Mouse (Mus musculus) limb, embryonic 13.5 days (tissue): Measurements from ENCODE around the gene Zfp207. TPM values are rescaled to one million over a fixed set of nuclear protein-coding genes. Genes with fewer than 3 reads are reported as not detected.
"Not testable (repeated sequence)": the region's sequence is repeated elsewhere in the genome, so short reads cannot be mapped to it uniquely, and the experiment has no call there.

Experiments used
- ATAC-seq: fragments of 200-750 bp; cut with Nextera tagmentation; 2 replicates; pipeline ENCODE4 v1.8.0; 2017; ENCODE audit warnings: low read depth, moderate number of reproducible peaks, moderate TSS enrichment; ENCODE audit not compliant: low FRiP score
- H3K27ac ChIP-seq: fragments of 300-500 bp; sonication (generic); 2 replicates; pipeline ENCODE4 v1.5.1; 2015; ENCODE audit warnings: inconsistent platforms, mild to moderate bottlenecking, moderate library complexity
- H3K27me3 ChIP-seq: fragments of 300-500 bp; sonication (generic); 2 replicates; pipeline ENCODE4 v1.6.1; 2015; ENCODE audit warnings: mild to moderate bottlenecking, inconsistent platforms
- H3K36me3 ChIP-seq: fragments of 300-500 bp; sonication (generic); 2 replicates; pipeline ENCODE4 v1.6.1; 2015; ENCODE audit warnings: inconsistent platforms, mild to moderate bottlenecking, moderate library complexity
- H3K4me1 ChIP-seq: fragments of 300-500 bp; sonication (generic); 2 replicates; pipeline ENCODE4 v1.6.1; 2015; ENCODE audit warnings: inconsistent platforms
- H3K4me2 ChIP-seq: fragments of 300-500 bp; sonication (generic); replicated peaks from 2 replicates; pipeline ENCODE4 v1.6.1; 2015; ENCODE audit warnings: inconsistent platforms, mild to moderate bottlenecking, moderate library complexity
- H3K4me3 ChIP-seq: fragments of 300-500 bp; sonication (generic); 2 replicates; pipeline ENCODE4 v1.5.1; 2015; ENCODE audit warnings: moderate library complexity, mild to moderate bottlenecking, inconsistent platforms
- H3K9ac ChIP-seq: fragments of 300-500 bp; sonication (generic); 2 replicates; pipeline ENCODE4 v1.6.1; 2015; ENCODE audit warnings: mild to moderate bottlenecking, inconsistent platforms
- H3K9me3 ChIP-seq: fragments of 300-500 bp; sonication (generic); 2 replicates; pipeline ENCODE4 v1.6.1; 2016; ENCODE audit warnings: inconsistent platforms
- WGBS: fragments of 180-500 bp; shearing (Covaris S2); methylation state at CpG from one replicate; pipeline ENCODE4 v1.1.7; 2015; 5-methylcytosine and 5-hydroxymethylcytosine counted together
- polyA plus RNA-seq: library from polyadenylated mRNA; unstranded; fragments of >200 nt; fragmentation: Nextera tagmentation; extraction: Ambion mirVana; gene quantifications from 2 replicates; pipeline ENCODE4 v1.2.1, GENCODE M21; 2015

Gene Zfp207
- polyA plus RNA-seq: 253 and 263 TPM in 2 replicates

DNA sequence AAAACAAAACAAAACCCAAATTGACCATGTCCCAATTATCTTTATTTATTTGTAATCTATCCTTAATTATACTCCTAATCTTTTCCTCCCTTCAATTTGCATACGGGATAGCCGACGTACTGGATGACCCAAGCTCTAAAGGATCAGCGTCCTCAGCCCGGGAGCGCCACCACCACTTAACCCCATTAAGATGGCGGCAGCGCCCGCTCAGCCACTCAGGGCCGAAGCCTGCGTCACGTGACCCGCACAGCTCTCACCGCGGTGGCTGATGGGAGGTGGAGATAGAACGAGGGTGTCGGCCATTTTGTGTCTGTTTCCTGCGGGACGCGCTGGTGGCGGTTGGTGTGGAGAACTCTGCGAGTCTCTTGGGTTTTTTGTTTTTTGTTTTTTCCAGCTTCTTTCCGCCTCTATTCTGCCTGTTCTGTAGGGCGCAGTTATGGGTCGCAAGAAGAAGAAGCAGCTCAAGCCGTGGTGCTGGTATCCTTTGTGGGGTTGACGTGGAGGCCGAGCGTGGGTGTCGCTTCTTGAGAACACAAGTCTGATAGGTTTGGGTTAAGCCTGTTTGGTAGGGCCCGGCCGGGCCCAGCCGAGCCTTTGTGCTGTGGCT is at the start of gene Zfp207:
Zfp207 (plus strand) TSS at position 261 of the 607 bp plus-strand sequence.
- peak; percentile 94 for ATAC-seq
- H3K27me3 ChIP-seq: no peaks in the 10 kb centered on the region
- H3K9me3 ChIP-seq: no peaks in the 10 kb centered on the region
- peak within 1 kb of the TSS; percentile 92 for H3K4me2 ChIP-seq
- WGBS: under 1% methylated on average over 33 of the region's 33 CpGs
- peak within 1 kb of the TSS; percentile 98 for H3K9ac ChIP-seq
- peak within 1 kb of the TSS; percentile 93 for H3K4me3 ChIP-seq
- peak within 1 kb of the TSS; percentile 91 for H3K27ac ChIP-seq
- peaks cover 19% of the 10 kb centered on the region for H3K36me3 ChIP-seq
- peaks cover 29% of the 10 kb centered on the region for H3K4me1 ChIP-seq

GRCm38 (mm10) chr11:80335609-80336350 is 47.3 kb upstream of the Zfp207 start:
- Histone ChIP-seq H3K4me3 (no peak overlapping the region), H3K9me3 (no peaks in the 10 kb centered on the region), H3K36me3 (no peaks in the 10 kb centered on the region), H3K4me2 (no peak overlapping the region), H3K27me3 (peaks cover 10% of the 10 kb centered on the region; the same call in 1 of the 2 replicates), H3K9ac (no peak overlapping the region), H3K4me1 (no peaks in the 10 kb centered on the region), H3K27ac (no peak overlapping the region)
- WGBS: 2% methylated on average over 7 of the region's 7 CpGs
- ATAC-seq: no peak

DNA sequence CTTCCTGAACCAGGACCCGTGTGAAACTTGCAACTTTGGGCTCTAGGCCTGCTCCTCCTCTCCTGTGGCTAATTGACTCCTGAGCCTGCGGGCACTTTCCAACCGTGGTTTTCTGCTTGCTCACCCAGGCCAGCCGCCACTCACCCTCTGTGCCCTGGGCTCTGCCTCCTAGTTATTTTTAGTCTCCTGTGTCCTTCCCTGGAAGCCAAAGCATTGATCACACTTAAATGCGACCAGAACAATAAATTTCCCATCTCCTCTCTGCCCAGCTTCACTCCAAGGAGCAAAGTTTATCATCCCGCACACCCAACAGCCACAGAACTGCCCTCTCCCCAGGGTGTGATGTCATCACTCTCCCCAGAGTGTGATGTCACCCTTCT is 46.7 kb upstream of the Zfp207 start:
- Histone ChIP-seq H3K36me3 (no peaks in the 10 kb centered on the region), H3K4me2 (no peak overlapping the region), H3K4me3 (no peak overlapping the region), H3K27me3 (peaks cover 10% of the 10 kb centered on the region; the same call in 1 of the 2 replicates), H3K4me1 (no peaks in the 10 kb centered on the region), H3K9ac (no peak overlapping the region), H3K9me3 (no peaks in the 10 kb centered on the region), H3K27ac (no peak overlapping the region)
- 14% methylated on average over 6 of the region's 6 CpGs for WGBS
- no peak for ATAC-seq

- H3K9me3 ChIP-seq: no peaks in the 10 kb centered on the region
- no peaks in the 10 kb centered on the region for H3K36me3 ChIP-seq
- no peak overlapping the region for H3K4me3 ChIP-seq
- peaks cover 8% of the 10 kb centered on the region for H3K4me1 ChIP-seq
- 11% methylated on average over 2 of the region's 2 CpGs for WGBS
- H3K4me2 ChIP-seq: no peak overlapping the region
- H3K27me3 ChIP-seq: no peaks in the 10 kb centered on the region
- no peak overlapping the region for H3K27ac ChIP-seq
- no peak overlapping the region for H3K9ac ChIP-seq
- no peak for ATAC-seq
These were observed 40.6 kb upstream of the Zfp207 start for GRCm38 (mm10) chr11:80342482-80342881.

GRCm38 (mm10) chr11:80351832-80352430 is 31.1 kb upstream of the Zfp207 start:
- 69% methylated on average over 5 of the region's 5 CpGs for WGBS
- no peak overlapping the region for H3K9ac ChIP-seq
- no peaks in the 10 kb centered on the region for H3K36me3 ChIP-seq
- H3K4me3 ChIP-seq: no peak overlapping the region
- no peak overlapping the region for H3K27ac ChIP-seq
- H3K4me1 ChIP-seq: no peaks in the 10 kb centered on the region
- no peak for ATAC-seq
- no peak overlapping the region for H3K4me2 ChIP-seq
- no peaks in the 10 kb centered on the region for H3K27me3 ChIP-seq
- H3K9me3 ChIP-seq: no peaks in the 10 kb centered on the region

GRCm38 (mm10) chr11:80354832-80355231 is 28.2 kb upstream of the Zfp207 start:
- WGBS: 35% methylated on average over 4 of the region's 4 CpGs
- H3K27ac ChIP-seq: no peak overlapping the region
- no peak for ATAC-seq
- no peak overlapping the region for H3K4me2 ChIP-seq
- H3K4me1 ChIP-seq: no peaks in the 10 kb centered on the region
- H3K9ac ChIP-seq: no peak overlapping the region
- no peak overlapping the region for H3K4me3 ChIP-seq
- peaks cover 13% of the 10 kb centered on the region; the same call in 1 of the 2 replicates for H3K36me3 ChIP-seq
- H3K9me3 ChIP-seq: no peaks in the 10 kb centered on the region
- H3K27me3 ChIP-seq: no peaks in the 10 kb centered on the region

DNA sequence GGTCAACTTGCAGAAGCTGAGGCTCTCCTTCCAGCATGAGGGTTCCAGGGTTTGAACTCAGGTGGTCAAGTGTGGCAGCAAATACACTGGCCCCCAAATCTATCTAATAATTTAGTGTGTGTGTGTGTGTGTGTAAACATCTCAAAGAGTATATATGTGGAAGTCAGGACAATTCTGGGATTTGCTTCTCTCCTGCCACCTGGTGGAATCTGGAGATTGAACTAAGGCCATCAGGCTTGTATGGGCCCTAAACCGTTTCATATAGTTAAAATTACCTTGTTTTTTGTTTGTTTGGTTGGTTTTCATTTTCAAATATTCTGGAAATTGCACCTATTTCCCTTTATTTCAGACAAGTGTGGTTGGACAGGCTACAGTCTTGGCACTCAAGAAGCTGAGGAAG is 14.1 kb upstream of the Zfp207 start:
- ATAC-seq: no peak

GRCm38 (mm10) chr11:80376651-80377050 is 6.4 kb upstream of the Zfp207 start:
- H3K4me2 ChIP-seq: peak overlapping the region; percentile 82
- H3K36me3 ChIP-seq: peaks cover 36% of the 10 kb centered on the region
- 72% methylated on average over 4 of the region's 4 CpGs for WGBS
- ATAC-seq: no peak
- no peaks in the 10 kb centered on the region for H3K9me3 ChIP-seq
- no peak overlapping the region; the same call in 1 of the 2 replicates for H3K9ac ChIP-seq
- H3K4me1 ChIP-seq: peaks cover 14% of the 10 kb centered on the region
- H3K4me3 ChIP-seq: 0 out of 2 replicates have a peak overlapping the region, but pooled peaks have one; percentile 86
- no peaks in the 10 kb centered on the region for H3K27me3 ChIP-seq
- no peak overlapping the region for H3K27ac ChIP-seq

More for the DNA sequence above, 14.1 kb upstream of the Zfp207 start:
- 93% methylated on average over 1 of the region's 1 CpGs for WGBS
- Histone ChIP-seq H3K36me3 (peaks cover 75% of the 10 kb centered on the region), H3K4me3 (no peak overlapping the region), H3K4me1 (no peaks in the 10 kb centered on the region), H3K9me3 (no peaks in the 10 kb centered on the region), H3K9ac (no peak overlapping the region), H3K27me3 (no peaks in the 10 kb centered on the region), H3K27ac (no peak overlapping the region), H3K4me2 (no peak overlapping the region)

GRCm38 (mm10) chr11:80377712-80378451 is 5.2 kb upstream of the Zfp207 start, which contains the start of gene 5730455P16Rik:
TSS of gene 5730455P16Rik (minus strand) at chr11:80378034.
- WGBS: 3% methylated on average over 43 of the region's 43 CpGs
- Histone ChIP-seq H3K27me3 (no peaks in the 10 kb centered on the region), H3K4me3 (peak within 1 kb of the TSS; percentile 86), H3K9me3 (no peaks in the 10 kb centered on the region), H3K4me2 (peak within 1 kb of the TSS; percentile 82), H3K36me3 (peaks cover 27% of the 10 kb centered on the region), H3K9ac (peak within 1 kb of the TSS; percentile 96), H3K4me1 (peaks cover 17% of the 10 kb centered on the region), H3K27ac (peak within 1 kb of the TSS; percentile 65; the same call in 1 of the 2 replicates)
- peak; percentile 82 for ATAC-seq

DNA sequence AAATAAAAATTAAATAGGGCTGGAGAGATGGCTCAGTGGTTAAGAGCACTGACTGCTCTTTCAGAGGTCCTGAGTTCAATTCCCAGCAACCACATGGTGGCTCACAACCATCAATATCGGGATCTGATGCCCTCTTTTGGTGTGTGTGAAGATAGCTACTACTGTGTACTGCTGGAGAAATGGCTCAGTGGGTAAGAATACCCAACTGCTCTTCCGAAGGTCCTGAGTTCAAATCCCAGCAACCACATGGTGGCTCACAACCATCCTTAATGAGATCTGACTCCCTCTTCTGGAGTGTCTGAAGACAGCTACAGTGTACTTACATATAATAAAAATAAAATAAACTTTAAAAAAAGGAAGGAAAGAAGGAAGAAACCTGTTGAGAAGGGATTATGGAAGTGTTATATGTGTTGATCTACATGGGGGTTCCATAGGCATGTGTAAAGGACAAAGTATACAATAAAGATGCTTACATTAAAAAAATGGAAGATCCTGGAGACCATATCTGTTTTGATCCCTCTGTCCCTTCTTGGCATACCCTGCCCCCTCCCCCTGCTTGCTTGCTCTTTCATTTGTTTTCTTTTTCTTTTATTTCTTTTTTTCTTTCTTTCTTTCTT is 4.5 kb upstream of the Zfp207 start:
- Histone ChIP-seq H3K9ac (peak overlapping the region; percentile 96; the same call in 1 of the 2 replicates), H3K36me3 (peaks cover 20% of the 10 kb centered on the region), H3K4me2 (peak overlapping the region; percentile 82), H3K4me1 (peaks cover 17% of the 10 kb centered on the region), H3K4me3 (peak overlapping the region; percentile 86)
- not testable (repeated sequence) for H3K27me3 ChIP-seq, H3K9me3 ChIP-seq, ATAC-seq, H3K27ac ChIP-seq
- WGBS: 61% methylated on average over 2 of the region's 2 CpGs

DNA sequence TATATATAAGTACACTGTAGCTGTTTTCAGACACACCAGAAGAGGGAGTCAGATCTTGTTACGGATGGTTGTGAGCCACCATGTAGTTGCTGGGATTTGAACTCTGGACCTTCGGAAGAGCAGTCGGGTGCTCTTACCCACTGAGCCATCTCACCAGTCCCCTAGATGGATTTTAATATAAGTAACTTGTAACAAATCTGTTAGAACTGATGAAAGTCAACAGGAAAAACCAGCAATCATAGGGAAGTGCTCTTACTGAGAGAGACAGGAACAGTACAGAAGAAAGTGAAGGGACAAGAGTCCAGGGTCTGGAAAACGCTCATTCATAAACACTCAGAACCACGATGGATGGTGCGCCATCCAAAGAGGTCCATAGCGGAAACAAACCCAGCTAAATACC is 3.9 kb upstream of the Zfp207 start:
- not testable (repeated sequence) for ATAC-seq, H3K27me3 ChIP-seq, H3K27ac ChIP-seq, H3K4me3 ChIP-seq, H3K4me2 ChIP-seq, H3K9ac ChIP-seq, H3K9me3 ChIP-seq
- 94% methylated on average over 7 of the region's 7 CpGs for WGBS
- Histone ChIP-seq H3K36me3 (peaks cover 14% of the 10 kb centered on the region), H3K4me1 (peaks cover 17% of the 10 kb centered on the region)
